ENCODE assay signal across 9 mouse cellular contexts in the genomic region with DNA sequence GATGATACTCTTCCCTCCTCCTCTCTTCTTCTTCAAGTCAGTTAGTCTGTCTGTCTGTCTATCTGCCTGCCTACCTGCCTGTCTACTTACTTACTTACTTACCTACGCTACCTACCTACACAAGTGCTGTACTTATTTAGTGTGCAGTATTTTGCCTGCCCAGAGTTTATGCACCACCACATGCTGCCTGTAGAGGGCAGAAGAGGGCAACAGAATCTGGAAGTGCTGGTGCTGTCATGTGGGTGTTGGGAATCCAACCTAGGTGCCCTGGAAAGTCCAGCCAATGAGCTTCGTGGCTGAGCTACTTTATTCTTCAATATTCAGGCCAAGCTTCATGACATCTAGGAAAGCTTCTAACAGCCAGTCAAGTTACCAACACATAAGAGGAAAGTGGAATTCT. TPM values are rescaled to one million over a fixed set of nuclear protein-coding genes. Genes with fewer than 3 reads are reported as not detected.
DNase-seq lines count a peak whose midpoint lies in the region; ATAC-seq and TF ChIP-seq lines count a peak whose summit lies in the region.
"Had no signal": no experiment of that assay in that cellular context is flagged by ENCODE, and none has a peak within 500 bp of the region (broad histone marks: within the 10 kb centered on the region; RNA-seq: fewer than 3 reads in every experiment).

No protein-coding gene starts in this region.

- DNase-seq in gastrocnemius, adult 2 months = peak; percentile 53
- no peak for DNase-seq in gastrocnemius, postnatal 25 days
- DNase-seq in adrenal gland, adult 2 months = peak; percentile 49
- peak; percentile 43 for DNase-seq in heart, adult 8-10 months (ENCODE audit: low spot score)
- DNase-seq in liver, embryonic 13.5 days = peak; percentile 70
- DNase-seq in spleen, adult 12 weeks (ENCODE audit: low spot score) = peak; percentile 75
- no peak for DNase-seq in gastrocnemius, postnatal 4 days (ENCODE audit: low spot score in 2 of 2)

- no peak for ATAC-seq in liver, embryonic 13.5 days (ENCODE audit: low read depth)

- no peaks in the 10 kb centered on the region for H3K27me3 ChIP-seq in C2C12 (ENCODE audit: control insufficient read depth, insufficient read depth, insufficient read length)
- H3K27me3 ChIP-seq in liver, embryonic 13.5 days = no peaks in the 10 kb centered on the region
- H3K27me3 ChIP-seq: limb, embryonic 12.5 days had no signal

- 51% methylated on average over 2 of the region's 2 CpGs for WGBS in liver, embryonic 13.5 days (ENCODE audit: insufficient replicate concordance)

- H3K9me3 ChIP-seq in liver, embryonic 13.5 days (replicated peaks) = no peaks in the 10 kb centered on the region
- H3K9me3 ChIP-seq: limb, embryonic 12.5 days had no signal

- H3K4me1 ChIP-seq in liver, embryonic 13.5 days (replicated peaks) = peaks cover 39% of the 10 kb centered on the region
- H3K4me1 ChIP-seq: limb, embryonic 12.5 days had no signal

- no peaks in the 10 kb centered on the region for H3K79me3 ChIP-seq in C2C12 (ENCODE audit: low read depth)

- H3ac ChIP-seq in C2C12 (ENCODE audit: control insufficient read depth, insufficient read length, low read depth) = no peak overlapping the region

- no peaks in the 10 kb centered on the region for H3K79me2 ChIP-seq in C2C12 (ENCODE audit: control insufficient read depth, insufficient read depth)

- no peak overlapping the region for H3K4me2 ChIP-seq in liver, embryonic 13.5 days
- H3K4me2 ChIP-seq: limb, embryonic 12.5 days had no signal

- no peak overlapping the region for H3K27ac ChIP-seq in gastrocnemius, adult 2 months
- peak overlapping the region; percentile 99 for H3K27ac ChIP-seq in liver, embryonic 13.5 days
- H3K27ac ChIP-seq: limb, embryonic 12.5 days had no signal

- H3K4me3 ChIP-seq in gastrocnemius, adult 2 months = no peak overlapping the region
- no peak overlapping the region for H3K4me3 ChIP-seq in C2C12 (ENCODE audit: insufficient read depth, poor library complexity, severe bottlenecking)
- no peak overlapping the region for H3K4me3 ChIP-seq in liver, embryonic 13.5 days (replicated peaks)
- H3K4me3 ChIP-seq: limb, embryonic 12.5 days had no signal

- TF ChIP-seq CTCF in gastrocnemius, adult 2 months (IDR thresholded peaks at IDR 0.05) = peak; percentile 82
- TF ChIP-seq CTCF in C2C12 (IDR thresholded peaks at IDR 0.05; ENCODE audit: control insufficient read depth, insufficient read depth, insufficient read length) = peak; percentile 66

- peaks cover 72% of the 10 kb centered on the region for H3K36me3 ChIP-seq in C2C12 (ENCODE audit: control insufficient read depth, insufficient read depth)
- H3K36me3 ChIP-seq in liver, embryonic 13.5 days = peaks cover 75% of the 10 kb centered on the region

- H3K9ac ChIP-seq in liver, embryonic 13.5 days = peak overlapping the region; percentile 66; the same call in 1 of the 2 replicates
- H3K9ac ChIP-seq: limb, embryonic 12.5 days had no signal

- intact Hi-C loops in gastrocnemius, adult 2 months (cut with DNase I) = loop anchor here (1.0 kb wide), 1 partner anchor 184 kb away; no protein-coding TSS in a partner anchor

TF ChIP-seq in C2C12, 6 proteins besides CTCF, POLR2A, EP300 and RAD21:
- TF ChIP-seq MAX (IDR thresholded peaks at IDR 0.05) (peak; percentile 19), USF1 (IDR thresholded peaks at IDR 0.05; ENCODE audit: low read depth) (no peak)

RNA-seq across cellular contexts. Expression of a gene that starts 12.3 kb away (rescaled TPM):
- total RNA-seq in gastrocnemius, adult 2 months (2021) = 100 to 1,000 TPM; 174 to 245 TPM
- 100 to 1,000 TPM; 189 to 222 TPM for total RNA-seq in gastrocnemius, postnatal 25 days (2021)
- 520 TPM for polyA plus RNA-seq in C2C12 (2012; fragmentation: generic; extraction: Trizol)
- total RNA-seq in adrenal gland, adult 2 months (2021) = 100 to 1,000 TPM; 501 to 605 TPM
- 869 and 995 TPM in 2 replicates for polyA plus RNA-seq in adrenal gland, adult 2 months (2012; rRNA removed)
- 100 to 1,000 TPM; 590 to 816 (median 680) TPM for total RNA-seq in heart, adult 8-10 months (2022)
- 533 and 680 TPM in 2 replicates for polyA plus RNA-seq in liver, embryonic 13.5 days (2015; fragmentation: Nextera tagmentation; extraction: Ambion mirVana)
- 100 to 1,000 TPM; 303 to 318 TPM for total RNA-seq in gastrocnemius, postnatal 4 days (2021)

RNA-seq across cellular contexts. Expression of a gene that starts 15.6 kb away (rescaled TPM):
- 1 to 10 TPM; 7.9 to 8.3 TPM for total RNA-seq in gastrocnemius, adult 2 months (2021)
- 1 to 10 TPM; 8.1 to 9.8 TPM for total RNA-seq in gastrocnemius, postnatal 25 days (2021)
- polyA plus RNA-seq in C2C12 (2012; fragmentation: generic; extraction: Trizol) = 59.9 TPM
- 10 to 100 TPM; 25.0 to 28.3 TPM for total RNA-seq in adrenal gland, adult 2 months (2021)
- polyA plus RNA-seq in adrenal gland, adult 2 months (2012; rRNA removed) = 27.1 and 32.6 TPM in 2 replicates
- 10 to 100 TPM; 10.2 to 14.5 (median 11.3) TPM for total RNA-seq in heart, adult 8-10 months (2022)
- polyA plus RNA-seq in liver, embryonic 13.5 days (2015; fragmentation: Nextera tagmentation; extraction: Ambion mirVana) = 30.6 and 31.1 TPM in 2 replicates
- 10 to 100 TPM; 10.3 to 10.4 TPM for total RNA-seq in gastrocnemius, postnatal 4 days (2021)

RNA-seq across cellular contexts. Expression of a gene that starts 29.1 kb away (rescaled TPM):
- total RNA-seq in gastrocnemius, adult 2 months (2021) = 10 to 100 TPM; 34.0 to 35.5 TPM
- 10 to 100 TPM; 29.8 to 32.5 TPM for total RNA-seq in gastrocnemius, postnatal 25 days (2021)
- 23.6 TPM for polyA plus RNA-seq in C2C12 (2012; fragmentation: generic; extraction: Trizol)
- 10 to 100 TPM; 47.7 to 64.7 TPM for total RNA-seq in adrenal gland, adult 2 months (2021)
- polyA plus RNA-seq in adrenal gland, adult 2 months (2012; rRNA removed) = 7.6 and 9.1 TPM in 2 replicates
- total RNA-seq in heart, adult 8-10 months (2022) = 10 to 100 TPM; 35.0 to 38.9 (median 37.2) TPM
- polyA plus RNA-seq in liver, embryonic 13.5 days (2015; fragmentation: Nextera tagmentation; extraction: Ambion mirVana) = 75.0 and 86.9 TPM in 2 replicates
- total RNA-seq in gastrocnemius, postnatal 4 days (2021) = 10 to 100 TPM; 51.0 to 54.4 TPM

RNA-seq across cellular contexts. Expression of a gene that starts 42.0 kb away (rescaled TPM):
- 10 to 100 TPM; 52.5 to 53.2 TPM for total RNA-seq in gastrocnemius, adult 2 months (2021)
- 10 to 100 TPM; 44.7 TPM for total RNA-seq in gastrocnemius, postnatal 25 days (2021)
- polyA plus RNA-seq in C2C12 (2012; fragmentation: generic; extraction: Trizol) = 43.7 TPM
- total RNA-seq in adrenal gland, adult 2 months (2021) = 10 to 100 TPM; 58.1 to 70.1 TPM
- 29.3 and 30.9 TPM in 2 replicates for polyA plus RNA-seq in adrenal gland, adult 2 months (2012; rRNA removed)
- 10 to 100 TPM; 41.3 to 48.6 (median 45.1) TPM for total RNA-seq in heart, adult 8-10 months (2022)
- polyA plus RNA-seq in liver, embryonic 13.5 days (2015; fragmentation: Nextera tagmentation; extraction: Ambion mirVana) = 57.7 and 61.5 TPM in 2 replicates
- total RNA-seq in gastrocnemius, postnatal 4 days (2021) = 10 to 100 TPM; 59.6 to 60.1 TPM

RNA-seq across cellular contexts. Expression of a gene that starts 48.7 kb away (rescaled TPM):
- total RNA-seq in gastrocnemius, adult 2 months (2021) = under 1 TPM; 0.18 to 0.39 TPM
- total RNA-seq in gastrocnemius, postnatal 25 days (2021) = under 1 TPM in 1 of 2 experiments, not detected in 1; 0.20 TPM
- 0.04 TPM for polyA plus RNA-seq in C2C12 (2012; fragmentation: generic; extraction: Trizol)
- total RNA-seq in adrenal gland, adult 2 months (2021) = not detected
- polyA plus RNA-seq in adrenal gland, adult 2 months (2012; rRNA removed) = not detected in 2 replicates
- not detected for total RNA-seq in heart, adult 8-10 months (2022)
- polyA plus RNA-seq in liver, embryonic 13.5 days (2015; fragmentation: Nextera tagmentation; extraction: Ambion mirVana) = 0.08 TPM in 1 of 2 replicates, not detected in the other
- under 1 TPM in 1 of 2 experiments, not detected in 1; 0.17 TPM for total RNA-seq in gastrocnemius, postnatal 4 days (2021)

Comparison
In these comparisons a context has a peak if more than half of its experiments do, and no peak if none do; other contexts are left out.
1. DNase-seq: peak in gastrocnemius, adult 2 months (single experiment), adrenal gland, adult 2 months (single experiment), heart, adult 8-10 months (single experiment), liver, embryonic 13.5 days (single experiment) and spleen, adult 12 weeks (single experiment); none in gastrocnemius, postnatal 25 days (single experiment) and gastrocnemius, postnatal 4 days (0 of 2).